Mouse (Mus musculus): ENCODE data around the gene Cabp7. TPM values are rescaled to one million over a fixed set of nuclear protein-coding genes. Genes with fewer than 3 reads are reported as not detected.

The Cabp7 gene
- polyA plus RNA-seq, 1 experiment from 2014 or later: 0.16 TPM

DNA sequence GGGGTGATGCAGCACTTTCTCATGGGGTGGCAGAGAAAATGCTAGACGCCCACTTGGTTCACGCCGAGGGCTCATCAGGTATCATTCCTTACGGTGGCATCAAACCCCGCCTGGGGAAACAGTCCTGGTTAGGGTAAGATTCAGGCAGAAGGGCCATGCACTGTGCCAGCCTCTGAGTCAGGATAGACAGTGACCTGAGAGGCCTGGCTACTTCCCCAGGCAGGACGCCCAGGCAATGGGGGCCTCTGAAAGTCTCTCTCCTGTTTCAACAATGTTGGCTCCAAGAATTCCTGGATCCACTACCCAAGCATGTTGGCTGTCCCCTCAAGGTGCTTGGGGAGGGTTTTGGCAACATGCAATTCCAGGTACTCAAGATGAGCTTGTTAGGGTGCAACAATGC, 23.3 kb upstream of the Cabp7 start:
- Histone ChIP-seq H3K27me3 (replicated peaks; ENCODE audit: control insufficient read depth, insufficient read depth, low read length) (no peaks in the 10 kb centered on the region), H3K9ac (ENCODE audit: low read length) (no peak overlapping the region), H3K4me1 (replicated peaks; ENCODE audit: control insufficient read depth, insufficient read depth, low read length) (no peaks in the 10 kb centered on the region), H3K4me3 (ENCODE audit: low read depth, low read length) (no peak overlapping the region), H3K9me3 (ENCODE audit: control insufficient read depth, low read length) (no peaks in the 10 kb centered on the region), H3K36me3 (ENCODE audit: control insufficient read depth, insufficient read depth, low read length) (peaks cover 16% of the 10 kb centered on the region; the same call in 1 of the 2 replicates), H3K27ac (ENCODE audit: low read depth) (no peak overlapping the region), H3K4me2 (ENCODE audit: low read length) (no peak overlapping the region)
- ATAC-seq (replicated peaks; ENCODE audit: low FRiP score, low TSS enrichment, low read depth): no peak
- 94% methylated on average over 6 of the region's 6 CpGs for WGBS
- DNase-seq (ENCODE audit: low spot score): no peak

DNA sequence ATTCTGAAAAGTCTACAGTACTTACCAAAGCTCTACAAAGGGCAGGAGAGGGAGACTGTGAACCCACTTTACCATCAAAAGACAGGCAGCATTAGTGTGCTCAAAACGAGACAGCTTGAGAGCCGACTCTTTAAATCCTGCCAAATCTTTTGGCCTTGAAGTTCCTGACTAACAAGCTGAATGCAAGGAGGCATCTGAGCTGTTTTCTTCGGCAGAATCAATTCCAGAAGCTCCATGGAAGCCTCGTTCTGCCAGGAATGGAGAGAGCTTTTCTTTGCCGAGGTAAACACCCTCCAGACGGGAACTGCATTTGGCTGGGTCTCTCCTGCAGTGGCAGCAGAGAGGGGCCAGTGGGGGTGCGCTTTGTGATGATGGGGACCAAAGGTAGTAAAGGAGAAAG, 22.7 kb upstream of the Cabp7 start:
- 75% methylated on average over 7 of the region's 7 CpGs for WGBS
- ATAC-seq (replicated peaks; ENCODE audit: low FRiP score, low TSS enrichment, low read depth): no peak
- H3K9me3 ChIP-seq (ENCODE audit: control insufficient read depth, low read length): no peaks in the 10 kb centered on the region
- H3K27ac ChIP-seq (ENCODE audit: low read depth): no peak overlapping the region
- no peak for DNase-seq (ENCODE audit: low spot score)
- no peaks in the 10 kb centered on the region for H3K4me1 ChIP-seq (replicated peaks; ENCODE audit: control insufficient read depth, insufficient read depth, low read length)
- no peaks in the 10 kb centered on the region for H3K27me3 ChIP-seq (replicated peaks; ENCODE audit: control insufficient read depth, insufficient read depth, low read length)
- peaks cover 16% of the 10 kb centered on the region; the same call in 1 of the 2 replicates for H3K36me3 ChIP-seq (ENCODE audit: control insufficient read depth, insufficient read depth, low read length)
- no peak overlapping the region for H3K4me3 ChIP-seq (ENCODE audit: low read depth, low read length)
- no peak overlapping the region for H3K4me2 ChIP-seq (ENCODE audit: low read length)
- no peak overlapping the region for H3K9ac ChIP-seq (ENCODE audit: low read length)

DNA sequence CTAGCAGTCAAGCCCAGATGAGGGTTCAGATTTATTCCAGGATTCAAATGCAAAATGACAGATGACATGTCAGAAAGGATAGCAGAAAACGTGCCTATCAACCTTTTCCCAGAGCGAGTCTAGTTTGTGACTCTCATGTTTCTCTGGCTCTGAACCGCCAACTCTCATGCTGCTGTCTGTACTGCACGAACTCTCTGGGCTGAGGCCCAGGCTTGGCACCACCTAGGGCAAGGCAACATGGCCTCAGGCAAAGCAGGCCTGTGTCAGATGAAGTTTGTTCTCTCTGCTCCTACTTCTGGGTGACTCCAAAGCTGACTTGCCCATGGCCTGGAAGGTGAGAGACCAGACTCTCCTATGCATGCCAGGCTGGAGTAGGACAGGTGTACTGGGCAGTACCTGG, 21.8 kb upstream of the Cabp7 start:
- Histone ChIP-seq H3K4me1 (replicated peaks; ENCODE audit: control insufficient read depth, insufficient read depth, low read length) (no peaks in the 10 kb centered on the region), H3K4me2 (ENCODE audit: low read length) (no peak overlapping the region), H3K4me3 (ENCODE audit: low read depth, low read length) (no peak overlapping the region), H3K36me3 (ENCODE audit: control insufficient read depth, insufficient read depth, low read length) (peaks cover 16% of the 10 kb centered on the region; the same call in 1 of the 2 replicates), H3K27ac (ENCODE audit: low read depth) (no peak overlapping the region), H3K9me3 (ENCODE audit: control insufficient read depth, low read length) (no peaks in the 10 kb centered on the region), H3K9ac (ENCODE audit: low read length) (no peak overlapping the region), H3K27me3 (replicated peaks; ENCODE audit: control insufficient read depth, insufficient read depth, low read length) (0 out of 2 replicates have a peak, but pooled peaks cover under 1% of the 10 kb centered on the region)
- ATAC-seq (replicated peaks; ENCODE audit: low FRiP score, low TSS enrichment, low read depth): no peak
- WGBS: 89% methylated on average over 4 of the region's 4 CpGs
- no peak for DNase-seq (ENCODE audit: low spot score)

DNA sequence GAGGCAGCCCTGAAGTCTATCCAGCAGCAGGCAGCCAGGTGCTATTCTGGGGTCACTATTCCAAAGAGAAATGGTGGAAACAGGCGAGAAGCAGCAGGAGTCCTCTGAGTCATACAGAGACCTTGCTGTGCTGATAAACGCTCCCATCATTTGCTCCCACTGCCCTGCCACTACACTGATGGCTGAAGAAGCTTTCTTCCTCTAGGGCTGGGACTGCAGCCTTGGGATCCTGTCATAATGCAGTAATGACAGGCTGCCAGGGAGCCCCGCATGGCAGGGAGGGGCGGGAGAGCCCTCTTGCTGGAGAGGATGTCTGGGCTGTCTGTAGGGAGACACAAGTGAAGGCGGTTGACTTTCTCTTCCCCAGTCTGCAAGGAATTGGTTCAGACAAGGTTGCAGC, 17.9 kb upstream of the Cabp7 start:
- ATAC-seq (replicated peaks; ENCODE audit: low FRiP score, low TSS enrichment, low read depth): no peak
- DNase-seq (ENCODE audit: low spot score): no peak
- WGBS: 46% methylated on average over 5 of the region's 5 CpGs
- H3K27me3 ChIP-seq (replicated peaks; ENCODE audit: control insufficient read depth, insufficient read depth, low read length): peaks cover 26% of the 10 kb centered on the region
- H3K9me3 ChIP-seq (ENCODE audit: control insufficient read depth, low read length): no peaks in the 10 kb centered on the region
- no peak overlapping the region for H3K9ac ChIP-seq (ENCODE audit: low read length)
- no peak overlapping the region for H3K4me3 ChIP-seq (ENCODE audit: low read depth, low read length)
- no peaks in the 10 kb centered on the region for H3K36me3 ChIP-seq (ENCODE audit: control insufficient read depth, insufficient read depth, low read length)
- no peaks in the 10 kb centered on the region for H3K4me1 ChIP-seq (replicated peaks; ENCODE audit: control insufficient read depth, insufficient read depth, low read length)
- no peak overlapping the region for H3K27ac ChIP-seq (ENCODE audit: low read depth)
- no peak overlapping the region for H3K4me2 ChIP-seq (ENCODE audit: low read length)

DNA sequence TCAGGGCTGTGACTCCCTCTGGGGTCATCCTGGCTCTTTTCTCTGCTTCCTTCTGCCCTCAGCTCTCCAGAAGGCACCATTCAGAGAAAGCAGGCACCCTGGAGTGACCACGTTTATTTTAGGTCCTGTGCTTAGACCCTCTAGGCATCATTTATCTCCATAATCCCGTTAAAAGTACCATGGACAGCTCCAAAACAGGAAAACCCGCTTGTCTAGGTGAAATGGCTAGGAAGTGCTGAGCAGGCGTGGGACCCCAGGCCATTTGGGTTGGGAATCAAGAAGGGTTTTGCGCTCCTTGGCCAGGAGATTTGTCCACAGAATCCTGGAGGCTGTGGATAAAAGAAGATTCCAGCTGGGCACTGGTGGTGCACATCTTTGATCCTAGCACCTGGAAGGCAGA, 17.1 kb upstream of the Cabp7 start:
- Histone ChIP-seq H3K27me3 (replicated peaks; ENCODE audit: control insufficient read depth, insufficient read depth, low read length) (peaks cover 26% of the 10 kb centered on the region), H3K9ac (ENCODE audit: low read length) (no peak overlapping the region), H3K4me1 (replicated peaks; ENCODE audit: control insufficient read depth, insufficient read depth, low read length) (no peaks in the 10 kb centered on the region), H3K9me3 (ENCODE audit: control insufficient read depth, low read length) (no peaks in the 10 kb centered on the region), H3K27ac (ENCODE audit: low read depth) (no peak overlapping the region), H3K4me2 (ENCODE audit: low read length) (no peak overlapping the region), H3K4me3 (ENCODE audit: low read depth, low read length) (no peak overlapping the region), H3K36me3 (ENCODE audit: control insufficient read depth, insufficient read depth, low read length) (no peaks in the 10 kb centered on the region)
- 12% methylated on average over 5 of the region's 5 CpGs for WGBS
- no peak for DNase-seq (ENCODE audit: low spot score)
- ATAC-seq (replicated peaks; ENCODE audit: low FRiP score, low TSS enrichment, low read depth): no peak

DNA sequence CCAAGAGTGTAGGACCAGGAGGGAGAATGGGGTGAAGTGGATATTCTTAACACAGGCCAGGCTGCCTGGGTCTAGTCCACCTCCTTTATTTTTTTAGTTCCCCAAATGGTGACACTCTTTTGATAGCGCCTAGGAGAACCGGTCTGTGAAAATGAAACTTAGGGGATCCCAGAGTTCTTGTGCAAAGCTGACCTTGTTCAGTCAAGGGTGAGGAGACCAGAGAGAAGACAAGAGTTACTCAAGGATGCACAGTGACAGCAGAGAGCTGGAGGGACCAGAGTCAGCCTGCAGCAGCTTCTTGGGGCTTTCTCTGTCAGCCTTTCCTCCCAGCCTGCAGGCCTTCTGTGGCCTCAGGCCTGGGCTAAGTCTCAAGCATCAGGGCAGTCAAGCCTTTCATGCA, 15.9 kb upstream of the Cabp7 start:
- Histone ChIP-seq H3K36me3 (ENCODE audit: control insufficient read depth, insufficient read depth, low read length) (no peaks in the 10 kb centered on the region), H3K4me2 (ENCODE audit: low read length) (no peak overlapping the region), H3K27me3 (replicated peaks; ENCODE audit: control insufficient read depth, insufficient read depth, low read length) (peaks cover 26% of the 10 kb centered on the region), H3K27ac (ENCODE audit: low read depth) (no peak overlapping the region), H3K9me3 (ENCODE audit: control insufficient read depth, low read length) (no peaks in the 10 kb centered on the region), H3K9ac (ENCODE audit: low read length) (no peak overlapping the region), H3K4me3 (ENCODE audit: low read depth, low read length) (no peak overlapping the region), H3K4me1 (replicated peaks; ENCODE audit: control insufficient read depth, insufficient read depth, low read length) (no peaks in the 10 kb centered on the region)
- 16% methylated on average over 2 of the region's 2 CpGs for WGBS
- no peak for DNase-seq (ENCODE audit: low spot score)
- ATAC-seq (replicated peaks; ENCODE audit: low FRiP score, low TSS enrichment, low read depth): no peak

DNA sequence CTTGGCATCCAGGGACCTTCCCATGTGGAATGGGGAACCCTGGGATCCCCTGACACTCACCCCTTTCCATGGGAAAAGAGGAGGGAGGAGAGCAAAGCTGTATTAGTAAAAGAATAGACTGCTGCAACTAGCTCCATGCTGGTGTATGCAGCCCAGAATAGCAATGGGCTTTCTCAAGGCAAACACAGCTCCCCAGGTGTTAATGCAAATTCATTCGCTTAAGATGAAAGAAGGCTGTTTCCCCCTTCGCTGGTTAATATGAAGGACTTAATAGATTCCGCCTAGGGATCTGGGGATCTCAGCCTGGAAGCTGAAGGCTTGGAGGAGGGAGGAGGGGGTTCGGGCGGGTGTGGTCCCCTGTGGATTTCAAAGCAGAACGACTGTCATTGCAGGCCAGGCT, 15.4 kb upstream of the Cabp7 start:
- H3K27me3 ChIP-seq (replicated peaks; ENCODE audit: control insufficient read depth, insufficient read depth, low read length): peaks cover 26% of the 10 kb centered on the region
- H3K4me3 ChIP-seq (ENCODE audit: low read depth, low read length): no peak overlapping the region
- H3K9ac ChIP-seq (ENCODE audit: low read length): no peak overlapping the region
- ATAC-seq (replicated peaks; ENCODE audit: low FRiP score, low TSS enrichment, low read depth): no peak
- no peaks in the 10 kb centered on the region for H3K4me1 ChIP-seq (replicated peaks; ENCODE audit: control insufficient read depth, insufficient read depth, low read length)
- H3K9me3 ChIP-seq (ENCODE audit: control insufficient read depth, low read length): no peaks in the 10 kb centered on the region
- no peaks in the 10 kb centered on the region for H3K36me3 ChIP-seq (ENCODE audit: control insufficient read depth, insufficient read depth, low read length)
- H3K4me2 ChIP-seq (ENCODE audit: low read length): no peak overlapping the region
- no peak for DNase-seq (ENCODE audit: low spot score)
- WGBS: 16% methylated on average over 6 of the region's 6 CpGs
- H3K27ac ChIP-seq (ENCODE audit: low read depth): no peak overlapping the region

DNA sequence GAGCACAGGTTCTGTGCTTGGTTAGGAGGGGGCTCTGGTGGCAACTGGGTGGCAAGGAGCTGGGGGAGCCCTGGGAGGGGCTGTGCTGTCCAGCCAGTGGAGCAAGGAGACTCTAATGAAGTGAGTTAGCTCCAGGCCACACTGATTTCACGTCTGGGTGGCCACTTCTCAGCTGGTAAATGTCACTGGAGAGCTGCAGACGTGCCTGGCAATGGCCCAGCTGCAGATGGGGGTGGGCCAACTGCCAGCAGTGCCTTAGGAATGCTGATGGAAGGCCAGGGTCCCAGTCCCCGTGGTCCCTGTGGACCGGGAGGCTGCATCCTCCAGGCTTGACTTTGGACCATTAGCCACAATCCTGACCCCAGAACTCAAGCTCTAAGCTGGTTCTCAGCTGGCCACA, 13.9 kb upstream of the Cabp7 start:
- Histone ChIP-seq H3K27me3 (replicated peaks; ENCODE audit: control insufficient read depth, insufficient read depth, low read length) (peaks cover 26% of the 10 kb centered on the region), H3K36me3 (ENCODE audit: control insufficient read depth, insufficient read depth, low read length) (no peaks in the 10 kb centered on the region), H3K9ac (ENCODE audit: low read length) (no peak overlapping the region), H3K4me3 (ENCODE audit: low read depth, low read length) (no peak overlapping the region), H3K27ac (ENCODE audit: low read depth) (no peak overlapping the region), H3K4me1 (replicated peaks; ENCODE audit: control insufficient read depth, insufficient read depth, low read length) (no peaks in the 10 kb centered on the region), H3K4me2 (ENCODE audit: low read length) (no peak overlapping the region), H3K9me3 (ENCODE audit: control insufficient read depth, low read length) (no peaks in the 10 kb centered on the region)
- no peak for DNase-seq (ENCODE audit: low spot score)
- 31% methylated on average over 4 of the region's 4 CpGs for WGBS
- no peak for ATAC-seq (replicated peaks; ENCODE audit: low FRiP score, low TSS enrichment, low read depth)

DNA sequence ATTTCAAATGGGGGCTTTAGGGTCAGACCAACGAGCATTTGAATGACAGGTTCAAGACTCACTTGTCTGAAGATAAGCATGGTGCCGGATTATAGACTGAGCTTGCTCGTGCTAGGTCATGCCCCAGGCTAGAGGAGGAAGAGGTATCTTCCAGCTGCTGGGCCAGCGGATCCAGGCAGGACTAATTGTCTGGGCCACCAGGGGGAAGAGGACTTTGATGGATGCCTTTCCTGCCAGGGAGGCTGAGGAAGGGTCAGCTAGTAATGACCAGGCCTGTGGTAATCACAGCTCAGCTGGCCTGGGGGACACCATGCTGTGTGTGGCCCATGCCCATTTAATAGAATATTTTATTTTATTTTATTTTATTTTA, 11.2 kb upstream of the Cabp7 start:
- WGBS: 15% methylated on average over 4 of the region's 4 CpGs
- Histone ChIP-seq H3K9ac (ENCODE audit: low read length) (no peak overlapping the region), H3K9me3 (ENCODE audit: control insufficient read depth, low read length) (no peaks in the 10 kb centered on the region; the same call in 1 of the 2 replicates), H3K27ac (ENCODE audit: low read depth) (no peak overlapping the region), H3K4me1 (replicated peaks; ENCODE audit: control insufficient read depth, insufficient read depth, low read length) (no peaks in the 10 kb centered on the region), H3K27me3 (replicated peaks; ENCODE audit: control insufficient read depth, insufficient read depth, low read length) (peaks cover 19% of the 10 kb centered on the region), H3K4me3 (ENCODE audit: low read depth, low read length) (no peak overlapping the region), H3K36me3 (ENCODE audit: control insufficient read depth, insufficient read depth, low read length) (no peaks in the 10 kb centered on the region), H3K4me2 (ENCODE audit: low read length) (no peak overlapping the region)
- DNase-seq (ENCODE audit: low spot score): no peak
- ATAC-seq (replicated peaks; ENCODE audit: low FRiP score, low TSS enrichment, low read depth): no peak
